ENCODE assay signal across 9 mouse cellular contexts in the genomic region with DNA sequence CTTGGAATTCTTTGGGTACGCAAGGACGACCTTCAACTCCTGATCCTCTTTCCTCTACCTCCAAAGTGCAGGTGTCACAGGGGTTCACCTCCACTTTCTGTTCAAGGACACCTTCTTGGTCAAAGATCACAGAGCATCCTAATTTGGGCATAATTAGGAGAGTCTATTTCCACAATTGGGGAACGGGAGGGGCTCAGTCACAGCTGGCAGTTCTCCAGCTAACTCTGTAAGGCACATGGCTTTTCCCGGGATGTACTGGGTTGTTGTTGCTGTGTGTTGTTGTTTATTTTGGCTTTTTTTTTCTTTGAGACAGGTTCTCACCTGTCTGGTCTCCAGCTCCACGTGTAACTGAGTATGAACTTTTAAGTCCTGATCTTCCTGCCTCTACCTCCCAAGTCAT. TPM values are rescaled to one million over a fixed set of nuclear protein-coding genes. Genes with fewer than 3 reads are reported as not detected.
A peak's percentile ranks its signal among the peaks of the same experiment; 100 is the strongest.
DNase-seq lines count a peak whose midpoint lies in the region; ATAC-seq lines count a peak whose summit lies in the region.
"Had no signal": no experiment of that assay in that cellular context is flagged by ENCODE, and none has a peak within 500 bp of the region (broad histone marks: within the 10 kb centered on the region; RNA-seq: fewer than 3 reads in every experiment).

No protein-coding gene starts in this region.

- H3K4me2 ChIP-seq in heart, embryonic 15.5 days = peak overlapping the region; percentile 96
- H3K4me2 ChIP-seq in intestine, embryonic 15.5 days (replicated peaks) = peak overlapping the region; percentile 88
- H3K4me2 ChIP-seq in midbrain, embryonic 16.5 days (ENCODE audit: low read length) = peak overlapping the region; percentile 94

- H3K27ac ChIP-seq in heart, embryonic 15.5 days = peak overlapping the region; percentile 76
- peak overlapping the region; percentile 57; the same call in 1 of the 2 replicates for H3K27ac ChIP-seq in intestine, embryonic 15.5 days
- H3K27ac ChIP-seq in midbrain, embryonic 16.5 days (ENCODE audit: low read length) = no peak overlapping the region

- H3K9ac ChIP-seq in heart, embryonic 15.5 days = peak overlapping the region; percentile 78; the same call in 1 of the 2 replicates
- peak overlapping the region; percentile 67; the same call in 1 of the 2 replicates for H3K9ac ChIP-seq in intestine, embryonic 15.5 days
- no peak overlapping the region for H3K9ac ChIP-seq in midbrain, embryonic 16.5 days (ENCODE audit: low read depth, low read length)

- no peaks in the 10 kb centered on the region for H3K9me3 ChIP-seq in heart, embryonic 15.5 days (replicated peaks)
- no peaks in the 10 kb centered on the region for H3K9me3 ChIP-seq in intestine, embryonic 15.5 days
- no peaks in the 10 kb centered on the region for H3K9me3 ChIP-seq in midbrain, embryonic 16.5 days (replicated peaks; ENCODE audit: control insufficient read depth, low read length, poor library complexity, severe bottlenecking)
- H3K9me3 ChIP-seq: G1E had no signal

- peaks cover 13% of the 10 kb centered on the region for H3K4me1 ChIP-seq in heart, embryonic 15.5 days (replicated peaks)
- peaks cover 7% of the 10 kb centered on the region; the same call in 1 of the 2 replicates for H3K4me1 ChIP-seq in intestine, embryonic 15.5 days (replicated peaks)
- H3K4me1 ChIP-seq in midbrain, embryonic 16.5 days (ENCODE audit: control insufficient read depth, insufficient read depth, low read length) = peaks cover 7% of the 10 kb centered on the region; the same call in 1 of the 2 replicates

- intact Hi-C loops in heart, postnatal 36 days (cut with DNase I) = no loop called here

- peak overlapping the region; percentile 82 for H3K4me3 ChIP-seq in heart, embryonic 15.5 days
- peak overlapping the region; percentile 57 for H3K4me3 ChIP-seq in intestine, embryonic 15.5 days (replicated peaks)
- H3K4me3 ChIP-seq in midbrain, embryonic 16.5 days (ENCODE audit: low read depth, low read length) = peak overlapping the region; percentile 49

- no peaks in the 10 kb centered on the region for H3K27me3 ChIP-seq in heart, embryonic 15.5 days
- no peaks in the 10 kb centered on the region for H3K27me3 ChIP-seq in intestine, embryonic 15.5 days (replicated peaks)
- peaks cover 7% of the 10 kb centered on the region for H3K27me3 ChIP-seq in midbrain, embryonic 16.5 days (ENCODE audit: control insufficient read depth, insufficient read depth, low read depth, low read length)

- no peak for ATAC-seq in heart, embryonic 15.5 days (replicated peaks; ENCODE audit: insufficient number of reproducible peaks, insufficient read depth, low FRiP score, low read depth)
- ATAC-seq in intestine, embryonic 15.5 days = peak; percentile 10
- no peak for ATAC-seq in midbrain, embryonic 16.5 days

- 30% methylated on average over 5 of the region's 5 CpGs for WGBS in heart, embryonic 15.5 days
- WGBS in intestine, embryonic 15.5 days = 44% methylated on average over 5 of the region's 5 CpGs
- 43% methylated on average over 5 of the region's 5 CpGs for WGBS in midbrain, embryonic 16.5 days

- no peaks in the 10 kb centered on the region for H3K36me3 ChIP-seq in heart, embryonic 15.5 days
- no peaks in the 10 kb centered on the region for H3K36me3 ChIP-seq in intestine, embryonic 15.5 days
- no peaks in the 10 kb centered on the region for H3K36me3 ChIP-seq in midbrain, embryonic 16.5 days (ENCODE audit: control insufficient read depth, insufficient read depth, low read length)
- H3K36me3 ChIP-seq: G1E had no signal

- no peak for DNase-seq in heart, postnatal 36 days
- peak; percentile 28 to 37 for DNase-seq in cerebellum, postnatal 14 days
- no peak for DNase-seq in left cerebral cortex, adult 11 months (ENCODE audit: low spot score)
- no peak for DNase-seq in spleen, adult 18-20 months
- no peak for DNase-seq in ovary, postnatal 10 days (ENCODE audit: low spot score)

RNA-seq across cellular contexts. Expression of a gene that starts 0.5 kb away (rescaled TPM):
- 5.8 and 7.1 TPM in 2 replicates for polyA plus RNA-seq in heart, embryonic 15.5 days (2015; fragmentation: Nextera tagmentation; extraction: Ambion mirVana)
- 1 to 10 TPM; 4.6 to 5.1 TPM for total RNA-seq in heart, postnatal 36 days (2021)
- 6.4 and 6.9 TPM in 2 replicates for polyA plus RNA-seq in intestine, embryonic 15.5 days (2015; fragmentation: Nextera tagmentation; extraction: Ambion mirVana)
- 1.0 and 1.2 TPM in 2 replicates for polyA plus RNA-seq in midbrain, embryonic 16.5 days (2015; fragmentation: Nextera tagmentation; extraction: Ambion mirVana)
- total RNA-seq: G1E had no signal
- polyA plus RNA-seq: G1E had no signal

RNA-seq across cellular contexts. Expression of a gene that starts 6.6 kb away (rescaled TPM):
- 14.0 and 16.5 TPM in 2 replicates for polyA plus RNA-seq in heart, embryonic 15.5 days (2015; fragmentation: Nextera tagmentation; extraction: Ambion mirVana)
- total RNA-seq in heart, postnatal 36 days (2021) = 10 to 100 TPM in 1 of 2 experiments, 1 to 10 TPM in 1; 9.9 to 10.2 TPM
- 15.4 and 16.8 TPM in 2 replicates for polyA plus RNA-seq in intestine, embryonic 15.5 days (2015; fragmentation: Nextera tagmentation; extraction: Ambion mirVana)
- 45.3 and 46.2 TPM in 2 replicates for polyA plus RNA-seq in midbrain, embryonic 16.5 days (2015; fragmentation: Nextera tagmentation; extraction: Ambion mirVana)

Comparison
In these comparisons a context has a peak if more than half of its experiments do, and no peak if none do; other contexts are left out.
1. DNase-seq: peak in cerebellum, postnatal 14 days (2 of 2); none in heart, postnatal 36 days (0 of 2), left cerebral cortex, adult 11 months (single experiment), spleen, adult 18-20 months (0 of 2) and ovary, postnatal 10 days (single experiment).
2. Peak in every context shown above with its lines, with median percentiles within 50 percentile points of each other: H3K4me2 ChIP-seq and H3K4me3 ChIP-seq.